In genomic region chr15:26220855-26221254, GRCm38 (mm10) we compare ENCODE assay signal across 13 mouse cellular contexts.
"Had no signal": no experiment of that assay in that cellular context is flagged by ENCODE, and none has a peak within 500 bp of the region (broad histone marks: within the 10 kb centered on the region; RNA-seq: fewer than 3 reads in every experiment).

No protein-coding gene starts in this region.

- H3K27me3 ChIP-seq: kidney, embryonic 15.5 days; limb, embryonic 15.5 days; liver, embryonic 12.5 days; midbrain, embryonic 15.5 days had no signal

- H3K9ac ChIP-seq: kidney, embryonic 15.5 days; limb, embryonic 15.5 days; liver, embryonic 12.5 days; lung, embryonic 14.5 days; midbrain, embryonic 15.5 days had no signal

- DNase-seq: kidney, postnatal 14 days; lung, embryonic 14.5 days; lung, postnatal 10 days; lung, postnatal 4 days; right cerebral cortex, postnatal 4 days; spleen, adult 18-20 months; thymus, adult 18-20 months; thymus, postnatal 14 days had no signal

- ATAC-seq: liver, embryonic 12.5 days; midbrain, embryonic 15.5 days had no signal

- H3K36me3 ChIP-seq: kidney, embryonic 15.5 days; limb, embryonic 15.5 days; liver, embryonic 12.5 days; midbrain, embryonic 15.5 days had no signal

- H3K4me2 ChIP-seq: kidney, embryonic 15.5 days; limb, embryonic 15.5 days; liver, embryonic 12.5 days; lung, embryonic 14.5 days; midbrain, embryonic 15.5 days had no signal

- H3K27ac ChIP-seq: kidney, embryonic 15.5 days; left cerebral cortex, adult 2 months; limb, embryonic 15.5 days; liver, embryonic 12.5 days; midbrain, embryonic 15.5 days had no signal

- H3K4me3 ChIP-seq: kidney, embryonic 15.5 days; left cerebral cortex, adult 2 months; limb, embryonic 15.5 days; liver, embryonic 12.5 days; midbrain, embryonic 15.5 days had no signal

- H3K4me1 ChIP-seq: kidney, embryonic 15.5 days; limb, embryonic 15.5 days; liver, embryonic 12.5 days; midbrain, embryonic 15.5 days had no signal

- H3K9me3 ChIP-seq: kidney, embryonic 15.5 days; limb, embryonic 15.5 days; liver, embryonic 12.5 days; midbrain, embryonic 15.5 days had no signal
